Mouse (Mus musculus): Measurements from ENCODE around the gene Pdk2.
A peak's percentile ranks its signal among the peaks of the same experiment; 100 is the strongest.

Pdk2 gene

DNA sequence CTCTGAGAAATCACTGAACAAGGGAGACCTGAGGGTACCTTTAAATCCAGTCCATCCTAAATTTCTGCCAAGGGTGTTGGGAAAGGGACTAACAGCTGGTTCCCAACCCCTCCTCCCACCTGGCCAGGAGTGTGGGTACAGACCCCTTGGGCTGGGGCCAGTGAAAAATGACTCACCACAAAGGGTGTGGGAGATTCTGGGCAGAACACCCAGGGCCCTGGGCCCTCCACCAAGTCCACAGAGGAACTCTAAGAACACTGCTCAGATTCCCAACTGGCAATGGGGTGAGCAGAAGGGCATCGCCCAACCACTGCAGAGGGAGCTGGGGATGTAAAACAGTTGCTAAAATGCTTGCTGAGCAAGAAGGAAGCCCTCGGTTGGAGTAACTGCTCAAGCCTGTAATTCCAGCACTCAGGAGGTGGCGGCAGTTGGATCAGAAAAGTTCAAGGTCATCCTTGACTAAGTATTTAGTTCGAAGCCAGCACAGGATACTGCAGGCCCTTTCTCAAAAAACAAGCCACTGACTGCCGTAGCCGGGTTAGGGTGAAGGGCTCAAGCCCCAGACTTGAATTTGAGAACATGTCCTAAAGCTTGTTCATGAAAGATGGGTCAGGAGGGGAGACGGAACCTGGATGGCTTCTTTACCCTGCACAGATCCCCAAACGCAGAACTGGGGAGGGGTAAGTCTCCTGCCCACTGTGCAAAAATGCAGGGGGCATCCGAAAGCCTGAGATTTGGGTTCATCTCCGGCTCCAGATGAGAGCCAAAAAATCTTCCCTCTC lies 52.2 kb downstream of the Pdk2 start:
- peak; percentile 43 for DNase-seq (ENCODE audit: low read depth, low spot score)

DNA sequence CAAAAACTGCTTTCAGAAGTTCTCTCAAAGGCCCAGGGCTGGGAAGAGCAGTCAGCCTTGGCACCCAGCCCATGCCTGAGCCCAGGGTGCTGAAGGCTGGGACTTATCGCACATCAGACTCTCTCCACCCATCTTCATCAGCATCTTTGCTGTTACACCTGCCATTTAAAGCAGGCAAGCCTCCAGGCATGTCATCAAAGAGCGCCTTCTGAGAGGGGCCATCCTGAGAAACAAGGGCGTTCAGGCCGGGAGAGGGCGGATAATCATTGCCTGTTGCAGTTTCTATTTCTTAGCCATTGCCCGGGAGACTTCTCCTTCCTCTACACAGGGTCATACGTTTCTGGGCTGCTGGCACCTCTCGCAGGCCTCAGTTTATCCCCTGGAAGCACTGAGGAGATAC lies 53.3 kb downstream of the Pdk2 start:
- DNase-seq (ENCODE audit: low read depth, low spot score), result peak; percentile 31

DNA sequence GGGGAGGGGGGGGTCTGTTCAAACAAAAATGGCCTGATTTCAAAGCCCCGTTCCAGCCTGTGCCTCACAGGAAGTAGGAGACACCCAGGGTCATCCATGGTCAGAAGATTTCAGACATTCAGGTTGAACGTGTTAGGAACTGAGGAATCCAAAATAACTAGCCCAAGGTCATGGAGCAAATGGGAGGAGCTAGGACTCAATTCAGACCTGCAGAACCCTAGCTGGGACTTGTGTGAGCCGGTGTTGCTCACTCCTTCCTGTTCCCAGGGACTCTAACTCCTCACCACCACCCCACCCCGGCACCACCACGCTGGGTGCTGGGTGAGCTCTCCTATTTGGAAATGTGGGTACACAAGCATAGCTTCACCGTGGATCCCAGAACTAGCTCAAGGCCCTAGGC lies 53.8 kb downstream of the Pdk2 start:
- DNase-seq (ENCODE audit: low read depth, low spot score), result peak; percentile 81

DNA sequence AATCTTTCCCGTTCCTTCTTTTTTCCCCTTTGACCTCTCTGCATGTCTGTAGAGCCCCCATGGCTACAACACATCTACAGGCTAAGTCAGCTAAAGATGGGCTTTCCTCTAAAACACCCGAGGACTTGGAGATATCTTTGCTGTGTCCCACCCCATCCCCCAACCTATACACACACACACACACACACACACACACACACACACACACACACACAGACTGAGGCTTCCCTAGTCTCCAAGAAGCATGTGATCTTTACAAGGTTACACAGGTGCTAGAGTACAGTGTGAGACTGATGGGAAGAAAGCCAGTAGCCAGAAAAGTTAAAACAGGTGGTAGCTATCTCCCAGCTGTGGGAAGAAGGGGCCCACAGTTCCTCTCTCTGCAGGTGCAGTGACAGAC lies 54.7 kb downstream of the Pdk2 start:
- DNase-seq (ENCODE audit: low read depth, low spot score), result no peak

DNA sequence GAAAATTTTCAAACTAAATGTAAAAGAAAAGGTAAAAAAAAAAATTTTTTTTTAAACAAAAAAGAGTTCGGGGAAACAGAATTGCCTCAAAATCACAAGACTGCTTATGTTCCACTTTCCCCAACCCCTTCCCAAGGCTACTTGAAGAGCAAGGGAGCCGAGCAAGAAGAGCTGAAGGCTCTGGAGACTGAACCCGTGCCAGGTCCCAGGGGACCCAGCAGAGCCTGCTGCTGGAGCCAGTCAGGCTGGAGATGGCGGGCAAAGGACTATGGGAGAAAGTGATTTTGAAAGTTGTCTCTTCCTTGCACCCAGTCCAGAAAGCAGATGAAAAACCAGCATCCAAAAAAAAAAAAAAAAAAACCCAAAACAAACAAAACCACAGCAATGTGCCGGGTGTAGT lies 55.3 kb downstream of the Pdk2 start:
- DNase-seq (ENCODE audit: low read depth, low spot score), result no peak

DNA sequence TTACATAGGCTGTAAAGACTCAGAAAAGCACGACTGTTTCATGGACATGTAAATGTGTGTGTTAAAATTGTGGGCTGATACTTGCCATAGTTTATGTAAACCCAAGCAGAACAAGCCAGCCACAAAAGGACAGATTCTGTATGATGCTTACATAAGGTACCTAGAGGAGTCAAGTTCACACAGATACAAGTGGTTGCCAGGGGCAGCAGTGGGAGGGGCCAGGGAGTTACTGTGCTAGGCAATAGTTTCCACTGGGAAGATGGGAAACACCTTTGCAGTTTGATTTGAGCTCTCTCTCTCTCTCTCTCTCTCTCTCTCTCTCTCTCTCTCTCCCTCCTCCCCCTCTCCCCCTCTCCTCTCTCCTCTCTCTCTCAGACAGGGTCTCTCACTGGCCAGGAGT lies 56.0 kb downstream of the Pdk2 start:
- no peak for DNase-seq (ENCODE audit: low read depth, low spot score)

DNA sequence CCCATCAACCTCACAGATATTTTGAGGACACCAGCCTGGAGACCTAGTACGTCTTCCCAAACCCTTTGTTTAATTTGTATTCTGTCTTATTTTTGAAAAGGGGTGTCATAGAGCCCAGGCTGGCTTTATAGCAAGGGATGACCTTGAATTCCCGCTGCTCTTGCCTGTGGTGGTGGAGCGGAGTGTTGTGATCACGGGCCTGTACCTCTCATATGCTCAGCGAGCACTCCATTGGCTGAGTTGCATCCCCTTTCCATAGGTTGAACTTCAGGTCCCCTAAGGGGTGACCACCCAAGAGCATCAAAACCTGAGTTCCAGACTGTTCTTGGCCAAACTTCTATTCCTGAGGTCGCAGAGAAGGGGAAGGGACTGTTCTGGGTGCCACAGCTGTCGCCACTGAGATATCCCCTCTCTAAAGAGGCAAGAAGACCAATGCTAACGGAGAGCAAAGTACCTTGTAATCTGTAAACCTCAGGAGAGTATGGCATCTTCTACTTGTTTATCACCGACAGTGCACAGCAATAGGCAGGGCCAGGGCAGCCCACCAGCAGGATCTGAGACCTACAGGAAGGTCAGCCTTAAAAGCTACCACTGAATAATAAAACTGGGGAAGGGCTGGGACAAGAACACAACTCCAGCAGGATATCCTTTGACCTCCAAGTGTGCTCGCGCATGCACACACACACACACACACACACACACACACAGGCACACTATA lies 61.5 kb downstream of the Pdk2 start:
- no peak for DNase-seq (ENCODE audit: low read depth, low spot score)

DNA sequence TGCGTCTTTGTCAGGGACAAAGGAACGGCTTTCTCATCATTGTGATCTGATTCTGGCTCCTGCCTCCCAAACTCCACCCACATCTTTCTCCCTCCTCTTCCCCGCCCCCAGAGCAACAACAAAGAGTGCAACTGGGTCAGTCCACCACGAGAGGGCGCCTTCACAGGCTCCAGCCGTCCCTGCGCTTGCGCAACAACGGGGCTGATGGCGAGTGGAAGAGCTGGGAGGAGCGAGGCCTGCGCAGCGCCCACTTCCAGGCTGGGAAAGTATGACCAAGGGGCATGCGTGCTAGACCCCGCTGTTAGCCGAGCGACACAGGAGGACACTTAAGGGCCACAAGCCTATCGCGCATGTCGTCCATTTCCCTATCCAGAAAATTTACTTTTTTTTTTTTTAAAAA lies 62.2 kb downstream of the Pdk2 start:
- DNase-seq (ENCODE audit: low read depth, low spot score), result peak; percentile 94

DNA sequence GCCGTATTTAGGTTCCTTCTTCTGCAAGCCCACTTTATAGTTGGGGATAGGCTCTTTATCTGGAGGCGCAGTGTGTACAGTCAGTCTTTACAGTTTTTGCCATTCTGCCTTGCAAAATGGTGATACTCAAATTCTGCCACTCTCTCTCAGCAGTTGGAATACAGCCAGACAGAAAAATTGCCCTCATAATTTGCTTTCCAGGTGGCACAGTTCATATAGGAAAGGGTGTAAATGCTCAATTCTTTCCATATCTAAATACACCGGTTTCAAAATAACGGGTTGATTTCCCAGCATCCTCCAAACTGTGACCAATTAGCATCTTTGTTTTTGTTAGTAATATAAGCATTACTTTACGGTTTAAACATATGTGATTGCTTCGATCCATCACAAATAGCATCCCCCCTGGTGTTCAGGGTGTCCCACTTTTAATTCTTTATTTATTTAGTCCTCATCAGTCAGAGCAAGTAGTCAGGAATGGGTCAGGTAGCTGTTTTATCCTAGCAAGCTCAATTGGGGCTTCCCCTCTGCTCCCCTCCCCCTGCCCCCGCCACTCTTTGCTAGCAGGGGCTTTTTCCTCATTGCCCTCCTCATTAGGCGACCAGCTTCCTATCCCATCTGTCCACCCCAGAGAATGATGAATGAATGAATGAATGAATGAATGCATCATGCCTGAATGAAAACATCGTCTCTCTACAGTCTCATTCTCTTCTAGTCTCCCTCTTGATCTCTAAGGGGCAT lies 62.8 kb downstream of the Pdk2 start:
- no peak for DNase-seq (ENCODE audit: low read depth, low spot score)

Data from R1 (cell line).